Comparison of ENCODE assay signal across 16 mouse cellular contexts in the genomic region with DNA sequence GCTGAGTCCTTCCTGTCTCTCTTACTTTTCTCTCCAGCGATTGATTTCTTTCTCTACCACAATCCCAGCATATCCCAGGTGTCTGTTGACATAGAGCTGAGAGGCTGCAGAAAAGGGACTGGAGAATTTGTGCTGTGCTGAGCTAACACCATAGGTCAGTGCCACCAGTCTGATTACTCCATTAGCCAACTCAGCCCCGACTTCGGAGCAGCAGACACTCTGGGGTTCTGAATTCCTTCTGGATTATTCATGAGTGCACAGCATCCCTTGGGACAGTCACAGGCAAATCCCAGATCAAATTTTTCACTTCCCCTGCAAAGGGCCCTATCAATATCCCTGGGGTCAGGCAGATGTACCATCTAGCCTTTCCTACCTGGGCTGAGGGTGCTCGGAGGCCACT.
"Had no signal": no experiment of that assay in that cellular context is flagged by ENCODE, and none has a peak within 500 bp of the region (broad histone marks: within the 10 kb centered on the region; RNA-seq: fewer than 3 reads in every experiment).

No protein-coding gene starts in this region.

- H3K4me3 ChIP-seq: lung, embryonic 15.5 days; megakaryocyte, embryonic 14.5 days; midbrain, embryonic 13.5 days; midbrain, embryonic 15.5 days; neural tube, embryonic 12.5 days; stomach, embryonic 15.5 days had no signal

- DNase-seq: liver, postnatal 0 days; lung, adult 2 months; lung, postnatal 14 days; lung, postnatal 36 days; right cerebral cortex, postnatal 14 days; thymus, adult 2 months; thymus, postnatal 25 days; thymus, postnatal 4 days had no signal

- H3K27ac ChIP-seq: lung, embryonic 15.5 days; macrophage; midbrain, embryonic 13.5 days; midbrain, embryonic 15.5 days; neural tube, embryonic 12.5 days; stomach, embryonic 15.5 days; stomach, postnatal 0 days had no signal
